Mouse (Mus musculus) heart, embryonic 12.5 days (tissue): Measurements from ENCODE around the gene Chd1l. TPM values are rescaled to one million over a fixed set of nuclear protein-coding genes. Genes with fewer than 3 reads are reported as not detected.

Experiments
- ATAC-seq: fragments of 200-750 bp; cut with Nextera tagmentation; 2 replicates; pipeline ENCODE4 v1.8.0; 2017; ENCODE audit warnings: moderate TSS enrichment, moderate library complexity; ENCODE audit not compliant: insufficient number of reproducible peaks, low FRiP score
- H3K27ac ChIP-seq: fragments of 300-500 bp; sonication (generic); 2 replicates; pipeline ENCODE4 v1.5.1; 2016; ENCODE audit warnings: mild to moderate bottlenecking, moderate library complexity; ENCODE audit not compliant: poor library complexity, severe bottlenecking
- H3K27me3 ChIP-seq: fragments of 300-500 bp; sonication (generic); replicated peaks from 2 replicates; pipeline ENCODE4 v1.6.1; 2016; ENCODE audit warnings: mild to moderate bottlenecking, moderate library complexity
- H3K36me3 ChIP-seq: fragments of 300-500 bp; sonication (generic); 2 replicates; pipeline ENCODE4 v1.6.1; 2016; ENCODE audit warnings: mild to moderate bottlenecking, moderate library complexity
- H3K4me1 ChIP-seq: fragments of 300-500 bp; sonication (generic); replicated peaks from 2 replicates; pipeline ENCODE4 v1.6.1; 2016; ENCODE audit warnings: mild to moderate bottlenecking
- H3K4me2 ChIP-seq: fragments of 300-500 bp; sonication (generic); 2 replicates; pipeline ENCODE4 v1.6.1; 2016; ENCODE audit warnings: mild to moderate bottlenecking, moderate library complexity
- H3K4me3 ChIP-seq: fragments of 300-500 bp; sonication (generic); 2 replicates; pipeline ENCODE4 v1.5.1; 2016; ENCODE audit warnings: mild to moderate bottlenecking
- H3K9ac ChIP-seq: fragments of 300-500 bp; sonication (generic); 2 replicates; pipeline ENCODE4 v1.6.1; 2016; ENCODE audit warnings: mild to moderate bottlenecking, moderate library complexity
- H3K9me3 ChIP-seq: fragments of 300-500 bp; sonication (generic); replicated peaks from 2 replicates; pipeline ENCODE4 v1.6.1; 2016; ENCODE audit warnings: mild to moderate bottlenecking, moderate library complexity
- WGBS: fragments of 180-500 bp; shearing (Covaris S2); methylation state at CpG from one replicate; pipeline ENCODE4 v1.1.7; 2016; 5-methylcytosine and 5-hydroxymethylcytosine counted together
- polyA plus RNA-seq: library from polyadenylated mRNA; unstranded; fragments of >200 nt; fragmentation: Nextera tagmentation; extraction: Ambion mirVana; gene quantifications from 2 replicates; pipeline ENCODE4 v1.2.1, GENCODE M21; 2016

Chd1l gene
- polyA plus RNA-seq, 1 experiment from 2014 or later, result 19.7 TPM

- Histone ChIP-seq H3K9ac (no peak overlapping the region), H3K36me3 (no peaks in the 10 kb centered on the region), H3K4me2 (no peak overlapping the region), H3K9me3 (no peaks in the 10 kb centered on the region), H3K27ac (no peak overlapping the region), H3K27me3 (no peaks in the 10 kb centered on the region), H3K4me1 (peaks cover 2% of the 10 kb centered on the region; the same call in 1 of the 2 replicates), H3K4me3 (no peak overlapping the region)
- no peak for ATAC-seq
- WGBS, result 87% methylated on average over 4 of the region's 4 CpGs
Measured at GRCm38 (mm10) chr3:97641396-97641795, 31.4 kb upstream of the Chd1l start.

GRCm38 (mm10) chr3:97634288-97634761 is 24.3 kb upstream of the Chd1l start:
- peaks cover 9% of the 10 kb centered on the region for H3K4me1 ChIP-seq
- no peaks in the 10 kb centered on the region for H3K36me3 ChIP-seq
- ATAC-seq, result no peak
- no peaks in the 10 kb centered on the region for H3K9me3 ChIP-seq
- no peak overlapping the region for H3K27ac ChIP-seq
- no peak overlapping the region for H3K4me3 ChIP-seq
- no peak overlapping the region for H3K9ac ChIP-seq
- WGBS, result 66% methylated on average over 3 of the region's 3 CpGs
- H3K27me3 ChIP-seq, result no peaks in the 10 kb centered on the region
- H3K4me2 ChIP-seq, result no peak overlapping the region

GRCm38 (mm10) chr3:97633456-97633855 is 23.5 kb upstream of the Chd1l start:
- H3K4me2 ChIP-seq, result no peak overlapping the region
- 78% methylated on average over 4 of the region's 4 CpGs for WGBS
- no peaks in the 10 kb centered on the region for H3K36me3 ChIP-seq
- no peaks in the 10 kb centered on the region for H3K27me3 ChIP-seq
- no peak overlapping the region for H3K27ac ChIP-seq
- H3K9ac ChIP-seq, result no peak overlapping the region
- no peaks in the 10 kb centered on the region for H3K9me3 ChIP-seq
- H3K4me1 ChIP-seq, result peaks cover 14% of the 10 kb centered on the region
- no peak overlapping the region for H3K4me3 ChIP-seq
- no peak for ATAC-seq

DNA sequence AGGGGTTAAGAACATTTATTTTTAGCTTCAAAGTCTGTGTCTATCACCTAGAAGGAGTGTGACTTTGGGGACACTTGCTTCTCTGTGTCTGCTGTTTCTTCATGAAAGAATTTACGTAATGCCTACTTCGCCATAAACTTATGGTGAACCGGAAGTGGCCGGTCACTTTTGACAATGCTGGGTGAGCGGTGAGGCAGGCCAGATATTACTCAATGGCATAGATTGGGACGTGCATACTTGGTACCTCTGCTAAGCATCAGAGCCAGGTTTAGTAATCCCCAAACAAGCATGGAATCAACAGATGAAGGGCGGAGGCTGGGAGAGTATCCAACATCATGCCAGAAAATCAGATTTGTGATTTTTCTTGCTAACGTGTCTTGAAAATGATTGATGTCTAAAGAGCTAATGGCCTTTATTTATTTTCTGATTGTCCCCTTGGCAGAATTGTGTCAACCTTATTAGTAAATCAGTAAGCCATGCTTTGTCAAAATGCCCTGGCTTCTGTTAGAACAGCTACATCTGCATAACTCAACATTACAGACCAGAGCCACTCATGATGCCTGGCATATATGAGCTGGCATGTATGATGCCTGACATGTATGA is 21.4 kb upstream of the Chd1l start:
- H3K36me3 ChIP-seq, result no peaks in the 10 kb centered on the region
- no peak overlapping the region for H3K9ac ChIP-seq
- WGBS, result 66% methylated on average over 8 of the region's 8 CpGs
- no peak overlapping the region for H3K4me2 ChIP-seq
- no peaks in the 10 kb centered on the region for H3K9me3 ChIP-seq
- H3K27ac ChIP-seq, result no peak overlapping the region
- no peaks in the 10 kb centered on the region for H3K27me3 ChIP-seq
- peaks cover 14% of the 10 kb centered on the region for H3K4me1 ChIP-seq
- no peak for ATAC-seq
- H3K4me3 ChIP-seq, result no peak overlapping the region

- Histone ChIP-seq H3K27me3 (no peaks in the 10 kb centered on the region), H3K9ac (no peak overlapping the region), H3K4me1 (peaks cover 14% of the 10 kb centered on the region), H3K4me3 (no peak overlapping the region), H3K4me2 (no peak overlapping the region), H3K27ac (no peak overlapping the region), H3K9me3 (no peaks in the 10 kb centered on the region), H3K36me3 (no peaks in the 10 kb centered on the region)
- 85% methylated on average over 4 of the region's 4 CpGs for WGBS
- no peak for ATAC-seq
Measured at GRCm38 (mm10) chr3:97630746-97631145, 20.7 kb upstream of the Chd1l start.

DNA sequence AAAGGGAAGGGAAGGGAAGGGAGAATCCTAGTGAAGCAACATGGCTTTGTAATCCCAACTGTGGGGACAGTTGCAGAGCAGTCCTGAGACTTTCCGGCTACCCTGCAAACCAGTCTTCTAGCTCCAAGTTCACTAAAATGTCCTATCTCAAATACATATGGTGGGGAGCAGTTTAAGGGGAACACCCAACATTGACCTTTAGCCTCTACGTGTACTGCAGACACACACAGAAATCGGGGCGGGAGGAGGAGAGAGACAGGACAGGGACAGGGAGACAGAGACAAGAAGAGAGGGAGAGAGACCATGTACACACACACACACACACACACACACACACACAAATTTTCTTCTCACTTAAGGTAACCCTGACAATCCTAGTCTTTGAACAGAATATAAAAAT is 19.9 kb upstream of the Chd1l start:
- H3K4me1 ChIP-seq, result peaks cover 14% of the 10 kb centered on the region
- H3K4me3 ChIP-seq, result no peak overlapping the region
- no peaks in the 10 kb centered on the region for H3K36me3 ChIP-seq
- H3K27ac ChIP-seq, result no peak overlapping the region
- H3K9ac ChIP-seq, result no peak overlapping the region
- H3K9me3 ChIP-seq, result no peaks in the 10 kb centered on the region
- no peak overlapping the region for H3K4me2 ChIP-seq
- ATAC-seq, result no peak
- H3K27me3 ChIP-seq, result no peaks in the 10 kb centered on the region
- 88% methylated on average over 4 of the region's 4 CpGs for WGBS

- H3K9ac ChIP-seq, result peak within 1 kb of the TSS; percentile 64
- H3K36me3 ChIP-seq, result no peaks in the 10 kb centered on the region
- 2% methylated on average over 18 of the region's 18 CpGs for WGBS
- H3K4me3 ChIP-seq, result peak within 1 kb of the TSS; percentile 63
- no peaks in the 10 kb centered on the region for H3K9me3 ChIP-seq
- H3K27ac ChIP-seq, result 0 out of 2 replicates have a peak within 1 kb of the TSS, but pooled peaks have one; percentile 30
- peak within 1 kb of the TSS; percentile 70 for H3K4me2 ChIP-seq
- peak; percentile 95 for ATAC-seq
- H3K27me3 ChIP-seq, result no peaks in the 10 kb centered on the region
- H3K4me1 ChIP-seq, result peaks cover 8% of the 10 kb centered on the region; the same call in 1 of the 2 replicates
Measured at GRCm38 (mm10) chr3:97628391-97629001, 18.5 kb upstream of the Chd1l start, which contains the start of gene Fmo5. Gene Fmo5, plus strand, starts transcription at chr3:97628804.

DNA sequence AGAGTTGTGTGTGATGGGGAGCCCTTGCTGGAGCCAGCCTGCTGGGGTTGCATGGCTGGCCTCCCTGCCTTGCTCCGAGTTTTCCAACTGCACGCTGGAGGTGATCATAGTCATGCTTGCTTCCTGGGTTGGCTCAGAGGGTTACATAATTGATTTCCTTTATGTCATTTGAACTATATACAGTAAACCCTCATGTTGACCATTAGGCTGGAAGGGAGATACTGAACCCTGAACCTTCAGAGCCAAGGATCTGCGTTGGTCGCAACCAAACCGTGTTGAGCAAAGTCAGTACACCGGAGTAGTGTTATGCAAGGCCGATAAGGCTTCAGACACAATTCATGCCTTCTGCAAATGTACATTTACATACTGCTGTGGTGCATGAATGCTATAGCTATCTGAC is 17.9 kb upstream of the Chd1l start:
- H3K4me1 ChIP-seq, result peaks cover 8% of the 10 kb centered on the region; the same call in 1 of the 2 replicates
- H3K9me3 ChIP-seq, result no peaks in the 10 kb centered on the region
- H3K4me2 ChIP-seq, result peak overlapping the region; percentile 70
- no peaks in the 10 kb centered on the region for H3K36me3 ChIP-seq
- H3K9ac ChIP-seq, result no peak overlapping the region
- WGBS, result 72% methylated on average over 7 of the region's 7 CpGs
- H3K27ac ChIP-seq, result no peak overlapping the region
- ATAC-seq, result no peak
- peak overlapping the region; percentile 63 for H3K4me3 ChIP-seq
- H3K27me3 ChIP-seq, result no peaks in the 10 kb centered on the region

GRCm38 (mm10) chr3:97624611-97625010 is 14.6 kb upstream of the Chd1l start:
- Histone ChIP-seq H3K27ac (no peak overlapping the region), H3K9ac (no peak overlapping the region), H3K36me3 (no peaks in the 10 kb centered on the region), H3K27me3 (no peaks in the 10 kb centered on the region), H3K9me3 (no peaks in the 10 kb centered on the region), H3K4me3 (no peak overlapping the region), H3K4me1 (peaks cover 5% of the 10 kb centered on the region; the same call in 1 of the 2 replicates), H3K4me2 (no peak overlapping the region)
- no peak for ATAC-seq
- WGBS, result 44% methylated on average over 2 of the region's 2 CpGs

GRCm38 (mm10) chr3:97620657-97621056 is 10.7 kb upstream of the Chd1l start:
- H3K4me2 ChIP-seq, result no peak overlapping the region
- no peak overlapping the region for H3K27ac ChIP-seq
- WGBS, result 84% methylated on average over 4 of the region's 4 CpGs

DNA sequence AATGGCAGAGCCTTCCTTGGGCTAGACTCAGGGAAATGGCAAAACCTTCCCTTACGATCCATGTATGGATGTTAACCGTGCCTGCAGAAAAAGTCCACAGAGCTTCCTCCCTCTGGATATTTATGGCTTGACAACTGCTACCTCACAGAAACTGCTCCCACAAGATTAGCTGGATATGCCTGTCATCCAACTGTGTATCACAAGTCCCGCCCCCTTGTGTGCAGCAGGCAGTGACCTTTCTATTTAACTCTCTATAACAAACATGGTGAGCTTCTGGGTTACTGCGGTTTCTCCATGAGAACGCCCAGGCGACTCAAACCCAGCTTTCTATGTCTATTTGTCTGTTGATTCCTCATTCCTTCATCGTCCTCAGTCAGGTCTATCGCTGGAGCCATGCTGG is 7.9 kb upstream of the Chd1l start:
- no peak overlapping the region for H3K4me2 ChIP-seq
- no peak overlapping the region for H3K4me3 ChIP-seq
- H3K9me3 ChIP-seq, result no peaks in the 10 kb centered on the region
- H3K27ac ChIP-seq, result no peak overlapping the region
- ATAC-seq, result no peak
- H3K27me3 ChIP-seq, result no peaks in the 10 kb centered on the region
- no peaks in the 10 kb centered on the region for H3K36me3 ChIP-seq
- H3K9ac ChIP-seq, result no peak overlapping the region
- H3K4me1 ChIP-seq, result 0 out of 2 replicates have a peak, but pooled peaks cover 3% of the 10 kb centered on the region
- WGBS, result 80% methylated on average over 8 of the region's 8 CpGs

More at GRCm38 (mm10) chr3:97620657-97621056, 10.7 kb upstream of the Chd1l start:
- Histone ChIP-seq H3K9me3 (no peaks in the 10 kb centered on the region), H3K4me3 (no peak overlapping the region), H3K27me3 (no peaks in the 10 kb centered on the region), H3K36me3 (no peaks in the 10 kb centered on the region), H3K9ac (no peak overlapping the region), H3K4me1 (0 out of 2 replicates have a peak, but pooled peaks cover 3% of the 10 kb centered on the region)
- ATAC-seq, result no peak
